Mouse (Mus musculus): ENCODE data around the gene Ciita. TPM values are rescaled to one million over a fixed set of nuclear protein-coding genes. Genes with fewer than 3 reads are reported as not detected.

The Ciita gene
- polyA plus RNA-seq, 1 experiment from 2014 or later, result 1.4 TPM

DNA sequence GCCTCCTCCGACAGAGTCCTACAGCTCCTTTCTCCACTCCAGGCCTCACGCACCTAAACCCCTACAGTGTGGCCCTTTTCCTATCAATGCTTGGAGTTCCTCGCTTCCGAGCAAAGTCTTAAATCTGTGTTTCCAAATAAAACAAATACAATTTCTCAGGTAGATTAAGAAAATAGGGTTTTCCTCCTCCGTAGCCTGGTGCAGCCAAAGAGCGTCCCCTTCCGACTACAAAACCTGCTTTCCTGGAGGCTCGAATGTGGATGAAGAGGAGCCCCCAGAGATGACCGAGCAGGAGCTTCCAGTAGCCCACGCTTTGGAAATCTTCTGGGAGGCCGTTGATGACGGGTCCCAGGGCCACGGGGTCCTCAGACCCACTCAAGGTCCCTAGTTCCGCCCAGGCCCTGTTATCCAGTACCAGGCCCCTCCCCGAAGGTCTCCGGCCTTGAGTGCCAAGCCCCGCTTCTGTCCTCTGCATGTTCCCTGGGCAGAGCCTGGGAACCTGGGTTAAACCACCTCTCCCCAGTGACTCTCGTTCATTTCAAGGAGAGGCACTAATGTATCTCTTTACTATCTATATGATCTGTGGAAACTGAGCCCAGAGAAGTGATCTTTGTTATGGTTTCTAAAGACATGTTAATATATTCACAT lies 10.8 kb downstream of the Ciita start:
- H3K36me3 ChIP-seq (ENCODE audit: insufficient read depth, low read length), result no peaks in the 10 kb centered on the region
- no peak overlapping the region for H3K4me2 ChIP-seq (replicated peaks; ENCODE audit: low read depth, low read length)
- H3K27ac ChIP-seq (ENCODE audit: low read length), result no peak overlapping the region
- TF ChIP-seq CTCF (IDR thresholded peaks at IDR 0.05) (no peak), EP300 (IDR thresholded peaks at IDR 0.05) (no peak)
- no peaks in the 10 kb centered on the region for H3K9me3 ChIP-seq (ENCODE audit: low read length)
- no peaks in the 10 kb centered on the region for H3K4me1 ChIP-seq (ENCODE audit: insufficient read depth, low read depth, low read length)
- no peaks in the 10 kb centered on the region for H3K27me3 ChIP-seq (replicated peaks; ENCODE audit: insufficient read depth, low read length)
- ATAC-seq (no peak), DNase-seq (ENCODE audit: low spot score) (no peak)
- 76% methylated on average over 18 of the region's 18 CpGs for WGBS
- no peak overlapping the region for H3K4me3 ChIP-seq (ENCODE audit: low read depth, low read length)
- H3K9ac ChIP-seq (replicated peaks; ENCODE audit: low read depth), result no peak overlapping the region

DNA sequence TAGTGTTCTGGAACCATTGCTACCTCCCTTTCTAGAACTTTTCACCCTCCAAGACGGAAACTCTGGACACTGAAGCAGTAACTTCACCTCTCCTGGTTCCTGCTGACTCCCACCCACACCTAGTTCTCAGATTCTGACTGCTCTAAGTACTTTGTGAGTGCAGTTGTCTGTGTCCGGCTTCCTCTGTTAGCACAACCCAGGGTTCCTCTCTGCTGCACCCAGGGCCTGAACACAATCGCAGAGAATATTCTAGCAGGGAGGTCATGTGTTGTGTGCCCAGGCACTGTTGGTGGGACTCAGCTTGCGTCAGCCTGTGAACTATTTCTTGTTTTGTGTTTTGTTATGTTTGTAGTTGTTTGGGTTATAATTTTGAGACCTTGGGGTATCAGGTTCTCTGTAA lies 11.9 kb downstream of the Ciita start:
- Histone ChIP-seq H3K27ac (ENCODE audit: low read length) (no peak overlapping the region), H3K9me3 (ENCODE audit: low read length) (no peaks in the 10 kb centered on the region), H3K36me3 (ENCODE audit: insufficient read depth, low read length) (no peaks in the 10 kb centered on the region), H3K4me1 (ENCODE audit: insufficient read depth, low read depth, low read length) (no peaks in the 10 kb centered on the region), H3K4me3 (ENCODE audit: low read depth, low read length) (no peak overlapping the region), H3K27me3 (replicated peaks; ENCODE audit: insufficient read depth, low read length) (no peaks in the 10 kb centered on the region), H3K4me2 (replicated peaks; ENCODE audit: low read depth, low read length) (no peak overlapping the region), H3K9ac (replicated peaks; ENCODE audit: low read depth) (no peak overlapping the region)
- WGBS, result 74% methylated on average over 4 of the region's 4 CpGs
- TF ChIP-seq EP300 (IDR thresholded peaks at IDR 0.05), result no peak
- no peak for TF ChIP-seq CTCF (IDR thresholded peaks at IDR 0.05)
- DNase-seq (ENCODE audit: low spot score), result no peak
- ATAC-seq, result no peak

DNA sequence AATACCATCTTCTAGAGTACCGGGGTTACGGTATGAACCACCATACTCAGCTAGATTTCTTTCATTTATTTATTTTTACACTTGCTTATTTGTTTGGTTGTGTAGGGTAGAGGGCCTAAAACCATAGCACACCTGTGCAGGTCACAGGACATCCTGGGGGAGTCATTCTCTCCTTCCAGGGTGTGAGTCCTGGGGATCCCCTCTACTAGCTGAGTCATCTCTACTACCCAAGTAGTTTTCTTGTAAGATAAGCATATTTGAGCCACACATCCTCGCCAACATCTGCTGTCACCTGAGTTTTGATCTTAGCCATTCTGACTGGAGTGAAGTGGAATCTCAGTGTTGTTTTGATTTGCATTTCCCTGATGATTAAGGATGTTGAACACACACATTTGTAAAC lies 12.7 kb downstream of the Ciita start:
- no peaks in the 10 kb centered on the region for H3K27me3 ChIP-seq (replicated peaks; ENCODE audit: insufficient read depth, low read length)
- no peak overlapping the region for H3K4me2 ChIP-seq (replicated peaks; ENCODE audit: low read depth, low read length)
- no peak for ATAC-seq
- H3K4me1 ChIP-seq (ENCODE audit: insufficient read depth, low read depth, low read length), result no peaks in the 10 kb centered on the region
- no peak overlapping the region for H3K27ac ChIP-seq (ENCODE audit: low read length)
- H3K4me3 ChIP-seq (ENCODE audit: low read depth, low read length), result no peak overlapping the region
- H3K36me3 ChIP-seq (ENCODE audit: insufficient read depth, low read length), result no peaks in the 10 kb centered on the region
- no peak overlapping the region for H3K9ac ChIP-seq (replicated peaks; ENCODE audit: low read depth)
- no peaks in the 10 kb centered on the region for H3K9me3 ChIP-seq (ENCODE audit: low read length)
- TF ChIP-seq EP300 (IDR thresholded peaks at IDR 0.05) (no peak), CTCF (IDR thresholded peaks at IDR 0.05) (no peak)
- WGBS, result 76% methylated on average over 3 of the region's 3 CpGs
- no peak for DNase-seq (ENCODE audit: low spot score)

DNA sequence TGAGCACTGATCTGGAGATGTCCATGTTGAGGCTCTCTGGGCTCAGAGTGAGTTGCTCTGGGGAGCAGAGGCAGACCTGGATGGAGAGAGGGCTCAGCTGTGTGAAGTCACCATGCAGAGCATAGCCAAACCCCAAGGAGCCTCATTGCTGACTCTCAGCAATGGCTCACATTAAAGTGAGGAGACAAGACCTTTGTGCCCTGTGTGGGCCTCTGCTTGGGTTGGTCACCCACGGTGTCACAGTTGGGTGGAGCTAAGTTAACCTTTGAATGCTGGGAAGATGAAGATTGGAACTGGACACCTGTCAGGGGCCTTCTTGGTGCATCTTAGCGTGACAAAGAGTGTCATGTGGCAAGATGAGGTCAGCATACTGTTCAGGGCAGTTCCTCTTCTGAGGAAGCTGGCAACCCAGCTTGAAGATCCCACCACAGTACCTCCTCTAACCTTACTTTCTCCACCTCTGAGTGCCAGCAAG lies 16.0 kb downstream of the Ciita start:
- DNase-seq (ENCODE audit: low spot score) (no peak), ATAC-seq (no peak)
- H3K36me3 ChIP-seq (ENCODE audit: insufficient read depth, low read length), result no peaks in the 10 kb centered on the region
- H3K4me2 ChIP-seq (replicated peaks; ENCODE audit: low read depth, low read length), result no peak overlapping the region
- no peak overlapping the region for H3K27ac ChIP-seq (ENCODE audit: low read length)
- H3K4me1 ChIP-seq (ENCODE audit: insufficient read depth, low read depth, low read length), result no peaks in the 10 kb centered on the region
- no peak overlapping the region for H3K9ac ChIP-seq (replicated peaks; ENCODE audit: low read depth)
- no peak for TF ChIP-seq EP300 (IDR thresholded peaks at IDR 0.05)
- H3K9me3 ChIP-seq (ENCODE audit: low read length), result no peaks in the 10 kb centered on the region
- no peaks in the 10 kb centered on the region for H3K27me3 ChIP-seq (replicated peaks; ENCODE audit: insufficient read depth, low read length)
- no peak overlapping the region for H3K4me3 ChIP-seq (ENCODE audit: low read depth, low read length)
- 54% methylated on average over 2 of the region's 2 CpGs for WGBS

DNA sequence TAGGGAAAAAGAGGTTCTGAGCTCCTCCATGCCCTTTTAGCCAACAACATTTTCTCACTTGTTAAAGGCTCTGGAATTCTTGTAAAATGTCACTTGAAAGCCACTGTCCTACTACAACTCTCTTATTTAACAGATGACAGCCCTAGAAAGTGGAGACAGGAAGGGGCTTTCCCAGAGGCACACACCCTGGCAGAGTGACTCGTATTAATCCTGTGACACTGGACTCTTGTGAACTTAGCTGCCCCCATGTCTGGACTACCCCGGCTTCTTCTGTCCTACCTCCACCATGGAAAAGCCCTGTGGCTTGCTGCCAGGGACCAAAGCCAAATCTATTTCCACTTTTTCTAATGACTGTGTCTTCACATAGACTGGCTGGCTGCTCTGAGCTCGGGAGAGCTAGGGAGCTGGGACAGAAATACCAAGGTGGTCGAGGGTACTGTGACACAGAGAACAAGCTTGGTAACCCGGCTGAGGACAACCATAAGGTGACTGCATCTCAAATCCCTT lies 18.3 kb downstream of the Ciita start:
- no peak overlapping the region for H3K4me3 ChIP-seq (ENCODE audit: low read depth, low read length)
- no peak for DNase-seq (ENCODE audit: low spot score)

DNA sequence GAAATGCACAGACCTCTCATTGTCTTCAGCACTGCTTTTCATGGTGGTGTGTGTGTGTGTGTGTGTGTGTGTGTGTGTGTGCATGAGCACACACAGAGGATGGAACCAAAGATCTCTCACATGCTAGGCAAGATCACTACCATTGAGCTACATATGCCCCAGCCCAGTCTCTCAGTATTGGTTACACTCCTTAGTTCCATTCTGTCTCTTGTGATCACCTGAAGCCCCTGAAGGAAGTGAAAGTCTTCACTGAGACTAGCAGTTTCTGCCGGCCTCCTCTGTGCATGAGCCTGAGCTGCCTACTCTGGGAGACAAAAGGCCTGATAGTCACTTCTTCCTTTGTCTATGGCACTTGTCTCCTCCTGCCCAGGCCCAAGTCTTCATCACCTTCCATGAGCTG lies 19.3 kb downstream of the Ciita start:
- 27% methylated on average over 1 of the region's 1 CpGs for WGBS
- Histone ChIP-seq H3K27ac (ENCODE audit: low read length) (no peak overlapping the region), H3K4me1 (ENCODE audit: insufficient read depth, low read depth, low read length) (no peaks in the 10 kb centered on the region)

More for the DNA sequence above, 18.3 kb downstream of the Ciita start:
- 37% methylated on average over 5 of the region's 5 CpGs for WGBS
- H3K4me1 ChIP-seq (ENCODE audit: insufficient read depth, low read depth, low read length), result no peaks in the 10 kb centered on the region
- TF ChIP-seq CTCF (IDR thresholded peaks at IDR 0.05) (no peak), EP300 (IDR thresholded peaks at IDR 0.05) (no peak)
- H3K9ac ChIP-seq (replicated peaks; ENCODE audit: low read depth), result no peak overlapping the region
- H3K36me3 ChIP-seq (ENCODE audit: insufficient read depth, low read length), result no peaks in the 10 kb centered on the region
- no peaks in the 10 kb centered on the region for H3K27me3 ChIP-seq (replicated peaks; ENCODE audit: insufficient read depth, low read length)
- H3K4me2 ChIP-seq (replicated peaks; ENCODE audit: low read depth, low read length), result no peak overlapping the region
- H3K27ac ChIP-seq (ENCODE audit: low read length), result no peak overlapping the region
- ATAC-seq, result no peak
- H3K9me3 ChIP-seq (ENCODE audit: low read length), result no peaks in the 10 kb centered on the region

More for the DNA sequence above, 19.3 kb downstream of the Ciita start:
- no peak for TF ChIP-seq CTCF (IDR thresholded peaks at IDR 0.05)
- no peak for TF ChIP-seq EP300 (IDR thresholded peaks at IDR 0.05)
- Histone ChIP-seq H3K4me2 (replicated peaks; ENCODE audit: low read depth, low read length) (no peak overlapping the region), H3K27me3 (replicated peaks; ENCODE audit: insufficient read depth, low read length) (no peaks in the 10 kb centered on the region), H3K9ac (replicated peaks; ENCODE audit: low read depth) (no peak overlapping the region), H3K4me3 (ENCODE audit: low read depth, low read length) (no peak overlapping the region), H3K9me3 (ENCODE audit: low read length) (no peaks in the 10 kb centered on the region), H3K36me3 (ENCODE audit: insufficient read depth, low read length) (no peaks in the 10 kb centered on the region)
- DNase-seq (ENCODE audit: low spot score) (no peak), ATAC-seq (no peak)
